In genomic region chr12:111668457-111668912, GRCm38 (mm10) we compare ENCODE assay signal across 8 mouse cellular contexts. TPM values are rescaled to one million over a fixed set of nuclear protein-coding genes. Genes with fewer than 3 reads are reported as not detected.
DNase-seq lines count a peak whose midpoint lies in the region; ATAC-seq lines count a peak whose summit lies in the region.

No protein-coding gene starts in this region.

- H3K36me3 ChIP-seq in forebrain, embryonic 10.5 days (replicated peaks): peaks cover 62% of the 10 kb centered on the region
- H3K36me3 ChIP-seq in heart, embryonic 16.5 days (ENCODE audit: control insufficient read depth, insufficient read depth): no peaks in the 10 kb centered on the region
- no peaks in the 10 kb centered on the region for H3K36me3 ChIP-seq in liver, embryonic 15.5 days (replicated peaks)
- peaks cover 37% of the 10 kb centered on the region for H3K36me3 ChIP-seq in neural tube, embryonic 12.5 days

- peak overlapping the region; percentile 78 for H3K4me3 ChIP-seq in forebrain, embryonic 10.5 days
- peak overlapping the region; percentile 25 for H3K4me3 ChIP-seq in heart, embryonic 16.5 days (ENCODE audit: low read length)
- 0 out of 2 replicates have a peak overlapping the region, but pooled peaks have one; percentile 15 for H3K4me3 ChIP-seq in liver, embryonic 15.5 days (replicated peaks)
- peak overlapping the region; percentile 89 for H3K4me3 ChIP-seq in neural tube, embryonic 12.5 days

- peak overlapping the region; percentile 57 for H3K9ac ChIP-seq in heart, embryonic 16.5 days (ENCODE audit: low read length)
- 0 out of 2 replicates have a peak overlapping the region, but pooled peaks have one; percentile 7 for H3K9ac ChIP-seq in liver, embryonic 15.5 days
- H3K9ac ChIP-seq in neural tube, embryonic 12.5 days: peak overlapping the region; percentile 95

- peak overlapping the region; percentile 93 for H3K27ac ChIP-seq in forebrain, embryonic 10.5 days
- peak overlapping the region; percentile 92 for H3K27ac ChIP-seq in heart, embryonic 16.5 days (ENCODE audit: low read length)
- H3K27ac ChIP-seq in liver, embryonic 15.5 days (replicated peaks): peak overlapping the region; percentile 21
- H3K27ac ChIP-seq in neural tube, embryonic 12.5 days: peak overlapping the region; percentile 77

- DNase-seq in c-Kit-negative CD71-positive TER-119-positive erythroid progenitor cells, embryonic 14.5 days (ENCODE audit: low read depth, low spot score): peak; percentile 56
- DNase-seq in forebrain, embryonic 10.5 days (ENCODE audit: extremely low spot score, low spot score): peak; percentile 91
- peak; percentile 96 to 99 for DNase-seq in kidney, postnatal 36 days
- peak; percentile 91 for DNase-seq in telencephalon, adult 2 months (ENCODE audit: low read depth, low spot score)

- H3K4me1 ChIP-seq in forebrain, embryonic 10.5 days: peaks cover 70% of the 10 kb centered on the region
- H3K4me1 ChIP-seq in heart, embryonic 16.5 days (ENCODE audit: control insufficient read depth, insufficient read depth, low read length): peaks cover 56% of the 10 kb centered on the region
- H3K4me1 ChIP-seq in liver, embryonic 15.5 days (replicated peaks): peaks cover 42% of the 10 kb centered on the region
- H3K4me1 ChIP-seq in neural tube, embryonic 12.5 days: peaks cover 42% of the 10 kb centered on the region

- peaks cover 42% of the 10 kb centered on the region for H3K27me3 ChIP-seq in forebrain, embryonic 10.5 days (ENCODE audit: poor library complexity, severe bottlenecking)
- no peaks in the 10 kb centered on the region; the same call in 1 of the 2 replicates for H3K27me3 ChIP-seq in heart, embryonic 16.5 days (ENCODE audit: control insufficient read depth, insufficient read depth, low read length)
- H3K27me3 ChIP-seq in liver, embryonic 15.5 days: peaks cover 58% of the 10 kb centered on the region
- no peaks in the 10 kb centered on the region for H3K27me3 ChIP-seq in neural tube, embryonic 12.5 days (replicated peaks)

- 2% methylated on average over 8 of the region's 8 CpGs for WGBS in forebrain, embryonic 10.5 days
- 4% methylated on average over 8 of the region's 8 CpGs for WGBS in heart, embryonic 16.5 days
- under 1% methylated on average over 8 of the region's 8 CpGs for WGBS in liver, embryonic 15.5 days (ENCODE audit: insufficient replicate concordance)
- WGBS in neural tube, embryonic 12.5 days: under 1% methylated on average over 8 of the region's 8 CpGs

- H3K9me3 ChIP-seq in forebrain, embryonic 10.5 days: no peaks in the 10 kb centered on the region
- H3K9me3 ChIP-seq in heart, embryonic 16.5 days (replicated peaks; ENCODE audit: control insufficient read depth, low read length): no peaks in the 10 kb centered on the region
- H3K9me3 ChIP-seq in liver, embryonic 15.5 days (replicated peaks): no peaks in the 10 kb centered on the region
- no peaks in the 10 kb centered on the region for H3K9me3 ChIP-seq in neural tube, embryonic 12.5 days

- peak overlapping the region; percentile 61 for H3K4me2 ChIP-seq in heart, embryonic 16.5 days (ENCODE audit: low read depth, low read length)
- peak overlapping the region; percentile 56 for H3K4me2 ChIP-seq in liver, embryonic 15.5 days
- H3K4me2 ChIP-seq in neural tube, embryonic 12.5 days (replicated peaks): peak overlapping the region; percentile 95

- peak; percentile 79 for ATAC-seq in CD4-positive, CD25-positive, alpha-beta regulatory T cell, adult 4 months
- ATAC-seq in heart, embryonic 16.5 days (replicated peaks; ENCODE audit: extremely low read depth, insufficient read depth, low FRiP score): peak; percentile 64
- ATAC-seq in liver, embryonic 15.5 days (ENCODE audit: insufficient read depth): peak; percentile 57
- peak; percentile 34; the same call in 1 of the 2 replicates for ATAC-seq in neural tube, embryonic 12.5 days (ENCODE audit: low FRiP score, low read depth)

RNA-seq across cellular contexts. Expression of gene Ckb, which starts 3.7 kb away (rescaled TPM):
- polyA plus RNA-seq in CD4-positive, CD25-positive, alpha-beta regulatory T cell, adult 4 months (2017; shearing (Covaris generic)): 10 to 100 TPM; 24.1 to 30.0 TPM
- 1,567 and 1,577 TPM in 2 replicates for polyA plus RNA-seq in forebrain, embryonic 10.5 days (2016; fragmentation: Nextera tagmentation; extraction: Ambion mirVana)
- polyA plus RNA-seq in heart, embryonic 16.5 days (2015; fragmentation: Nextera tagmentation; extraction: Ambion mirVana): 388 and 414 TPM in 2 replicates
- polyA plus RNA-seq in liver, embryonic 15.5 days (2015; fragmentation: Nextera tagmentation; extraction: Ambion mirVana): 41.9 and 45.7 TPM in 2 replicates
- polyA plus RNA-seq in neural tube, embryonic 12.5 days (2016; fragmentation: Nextera tagmentation; extraction: Ambion mirVana): 2,325 and 2,426 TPM in 2 replicates

RNA-seq across cellular contexts. Expression of gene Trmt61a, which starts 9.4 kb away (rescaled TPM):
- 1 to 10 TPM; 2.9 to 4.8 TPM for polyA plus RNA-seq in CD4-positive, CD25-positive, alpha-beta regulatory T cell, adult 4 months (2017; shearing (Covaris generic))
- 23.7 and 23.8 TPM in 2 replicates for polyA plus RNA-seq in forebrain, embryonic 10.5 days (2016; fragmentation: Nextera tagmentation; extraction: Ambion mirVana)
- 7.7 and 8.5 TPM in 2 replicates for polyA plus RNA-seq in heart, embryonic 16.5 days (2015; fragmentation: Nextera tagmentation; extraction: Ambion mirVana)
- 5.9 and 7.3 TPM in 2 replicates for polyA plus RNA-seq in liver, embryonic 15.5 days (2015; fragmentation: Nextera tagmentation; extraction: Ambion mirVana)
- polyA plus RNA-seq in neural tube, embryonic 12.5 days (2016; fragmentation: Nextera tagmentation; extraction: Ambion mirVana): 12.0 and 12.1 TPM in 2 replicates

RNA-seq across cellular contexts. Expression of gene Bag5, which starts 44.6 kb away (rescaled TPM):
- 10 to 100 TPM; 32.5 to 37.9 TPM for polyA plus RNA-seq in CD4-positive, CD25-positive, alpha-beta regulatory T cell, adult 4 months (2017; shearing (Covaris generic))
- polyA plus RNA-seq in forebrain, embryonic 10.5 days (2016; fragmentation: Nextera tagmentation; extraction: Ambion mirVana): 56.5 and 57.5 TPM in 2 replicates
- polyA plus RNA-seq in heart, embryonic 16.5 days (2015; fragmentation: Nextera tagmentation; extraction: Ambion mirVana): 40.9 and 42.9 TPM in 2 replicates
- polyA plus RNA-seq in liver, embryonic 15.5 days (2015; fragmentation: Nextera tagmentation; extraction: Ambion mirVana): 15.8 and 15.9 TPM in 2 replicates
- polyA plus RNA-seq in neural tube, embryonic 12.5 days (2016; fragmentation: Nextera tagmentation; extraction: Ambion mirVana): 60.1 and 61.8 TPM in 2 replicates

RNA-seq across cellular contexts. Expression of gene Apopt1, which starts 44.6 kb away (rescaled TPM):
- 10 to 100 TPM; 69.2 to 69.5 TPM for polyA plus RNA-seq in CD4-positive, CD25-positive, alpha-beta regulatory T cell, adult 4 months (2017; shearing (Covaris generic))
- polyA plus RNA-seq in forebrain, embryonic 10.5 days (2016; fragmentation: Nextera tagmentation; extraction: Ambion mirVana): 57.9 and 62.6 TPM in 2 replicates
- polyA plus RNA-seq in heart, embryonic 16.5 days (2015; fragmentation: Nextera tagmentation; extraction: Ambion mirVana): 40.2 and 43.9 TPM in 2 replicates
- 18.1 and 18.2 TPM in 2 replicates for polyA plus RNA-seq in liver, embryonic 15.5 days (2015; fragmentation: Nextera tagmentation; extraction: Ambion mirVana)
- 54.6 and 57.3 TPM in 2 replicates for polyA plus RNA-seq in neural tube, embryonic 12.5 days (2016; fragmentation: Nextera tagmentation; extraction: Ambion mirVana)

Comparison
In these comparisons a context has a peak if more than half of its experiments do, and no peak if none do; other contexts are left out.
1. Peak in every context shown above with its lines: DNase-seq, ATAC-seq, H3K4me3 ChIP-seq and H3K27ac ChIP-seq.
2. H3K27ac ChIP-seq: peak in every context shown above with its lines; median percentile 93 in forebrain, embryonic 10.5 days; 92 in heart, embryonic 16.5 days; 77 in neural tube, embryonic 12.5 days; 21 in liver, embryonic 15.5 days.
3. H3K4me3 ChIP-seq: peak in every context shown above with its lines; median percentile 89 in neural tube, embryonic 12.5 days; 78 in forebrain, embryonic 10.5 days; 25 in heart, embryonic 16.5 days; 15 in liver, embryonic 15.5 days.
4. H3K9ac ChIP-seq: peak in every context shown above with its lines; median percentile 95 in neural tube, embryonic 12.5 days; 57 in heart, embryonic 16.5 days; 7 in liver, embryonic 15.5 days.